Mouse (Mus musculus): ENCODE measurements around the gene Slc2a4. TPM values are rescaled to one million over a fixed set of nuclear protein-coding genes. Genes with fewer than 3 reads are reported as not detected.
"Not testable (repeated sequence)": the region's sequence is repeated elsewhere in the genome, so short reads cannot be mapped to it uniquely, and the experiment has no call there.

The Slc2a4 gene
- polyA plus RNA-seq, 2 experiments from 2014 or later = not detected

DNA sequence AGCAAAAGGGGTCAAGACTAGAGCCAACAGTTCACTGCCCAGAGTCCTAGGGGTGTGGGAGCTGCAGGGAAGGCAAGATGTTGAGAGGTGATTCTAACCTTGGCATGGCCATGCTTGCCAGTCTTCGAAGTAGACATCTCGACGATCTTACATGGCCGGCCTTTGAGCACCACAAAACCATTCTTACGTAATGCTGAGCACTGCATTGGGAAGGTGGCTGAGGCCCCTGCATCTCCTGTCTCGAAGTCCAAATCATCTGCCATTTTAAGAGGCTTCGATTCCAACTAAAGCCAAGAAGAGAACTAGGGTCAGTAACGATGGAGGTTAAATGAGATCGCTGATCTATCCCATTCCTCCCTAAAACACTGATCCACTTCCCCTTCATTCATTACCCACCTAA, 28.9 kb downstream of the Slc2a4 start:
- no peak for ATAC-seq

DNA sequence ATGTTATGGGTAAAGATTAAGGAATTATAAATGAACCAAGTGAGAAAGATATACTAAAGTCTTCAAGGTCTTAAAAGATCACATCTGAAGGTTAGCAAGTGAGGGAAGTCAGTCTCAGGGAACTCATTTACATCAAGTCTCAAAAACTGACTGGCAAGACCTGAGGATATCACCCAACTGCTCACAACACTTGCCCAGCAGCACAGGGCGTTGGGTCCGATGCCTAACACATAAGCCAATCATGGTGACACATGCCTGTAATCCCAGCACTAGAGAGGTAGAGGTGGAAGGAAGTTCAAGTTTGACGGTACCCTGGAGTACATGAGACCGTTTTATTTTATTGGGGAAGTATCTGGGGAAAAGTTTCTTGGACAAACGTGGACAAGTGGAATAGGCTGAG, 29.9 kb downstream of the Slc2a4 start:
- no peak for ATAC-seq

DNA sequence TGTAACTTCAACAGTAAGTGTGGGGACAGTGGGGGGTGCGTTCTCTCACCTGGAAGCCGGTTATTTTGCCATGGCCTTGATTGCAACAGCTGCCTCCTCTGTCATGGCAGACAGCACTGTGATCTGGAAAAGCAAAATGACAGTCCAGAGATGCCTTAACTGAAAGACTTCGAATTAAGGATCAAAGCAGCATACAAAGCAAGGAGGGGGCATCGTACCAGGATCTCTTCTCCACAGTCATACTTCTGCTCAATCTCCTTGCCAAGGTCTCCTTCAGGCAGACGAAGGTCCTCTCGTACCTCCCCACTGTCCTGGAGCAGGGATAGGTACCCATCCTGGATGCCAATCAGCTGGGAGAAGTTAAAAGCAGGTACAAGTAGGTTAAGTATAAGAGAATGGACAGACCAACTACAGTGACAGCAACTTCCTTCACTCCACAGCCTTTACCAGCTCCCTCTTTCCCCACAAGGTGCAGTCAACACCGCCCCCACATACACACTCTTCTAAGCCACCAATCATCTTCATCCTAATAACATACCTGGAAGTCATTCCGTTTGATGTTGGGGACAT, 30.5 kb downstream of the Slc2a4 start:
- ATAC-seq = no peak

DNA sequence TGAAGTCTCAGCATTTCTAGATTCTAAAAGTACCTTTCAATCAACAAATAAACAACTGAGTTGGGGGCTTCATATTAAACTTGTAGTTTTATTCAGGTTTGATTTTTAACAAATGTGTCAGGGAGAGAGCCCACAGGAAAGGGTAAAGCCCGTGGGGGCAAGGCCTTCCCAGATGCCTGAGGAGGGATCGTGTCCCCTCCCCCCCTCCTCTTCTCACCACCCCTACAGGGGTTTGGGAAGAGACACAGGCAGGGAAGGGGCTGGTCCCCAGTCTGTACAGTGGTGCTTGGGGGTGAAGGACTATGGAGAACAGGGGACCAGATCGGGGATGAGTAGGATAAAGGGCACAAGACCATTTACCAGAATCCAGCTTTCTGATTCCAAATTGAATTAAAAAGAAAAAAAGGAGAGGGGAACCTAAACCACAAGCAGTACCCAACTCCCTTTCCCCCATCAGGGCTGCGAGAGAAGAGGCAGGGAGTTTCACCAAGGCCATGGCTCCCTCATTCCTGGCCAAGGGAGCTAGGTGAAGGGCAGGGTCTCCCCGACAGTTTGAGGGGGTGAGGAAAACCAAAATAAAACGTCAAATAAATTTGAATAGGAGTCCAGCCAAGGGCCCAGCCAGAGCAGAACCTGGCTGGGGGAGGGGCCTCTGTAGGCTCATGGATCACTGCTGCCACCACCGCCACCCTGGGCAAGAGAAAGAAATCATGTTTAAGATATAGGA, 31.2 kb downstream of the Slc2a4 start:
- not testable (repeated sequence) for ATAC-seq

DNA sequence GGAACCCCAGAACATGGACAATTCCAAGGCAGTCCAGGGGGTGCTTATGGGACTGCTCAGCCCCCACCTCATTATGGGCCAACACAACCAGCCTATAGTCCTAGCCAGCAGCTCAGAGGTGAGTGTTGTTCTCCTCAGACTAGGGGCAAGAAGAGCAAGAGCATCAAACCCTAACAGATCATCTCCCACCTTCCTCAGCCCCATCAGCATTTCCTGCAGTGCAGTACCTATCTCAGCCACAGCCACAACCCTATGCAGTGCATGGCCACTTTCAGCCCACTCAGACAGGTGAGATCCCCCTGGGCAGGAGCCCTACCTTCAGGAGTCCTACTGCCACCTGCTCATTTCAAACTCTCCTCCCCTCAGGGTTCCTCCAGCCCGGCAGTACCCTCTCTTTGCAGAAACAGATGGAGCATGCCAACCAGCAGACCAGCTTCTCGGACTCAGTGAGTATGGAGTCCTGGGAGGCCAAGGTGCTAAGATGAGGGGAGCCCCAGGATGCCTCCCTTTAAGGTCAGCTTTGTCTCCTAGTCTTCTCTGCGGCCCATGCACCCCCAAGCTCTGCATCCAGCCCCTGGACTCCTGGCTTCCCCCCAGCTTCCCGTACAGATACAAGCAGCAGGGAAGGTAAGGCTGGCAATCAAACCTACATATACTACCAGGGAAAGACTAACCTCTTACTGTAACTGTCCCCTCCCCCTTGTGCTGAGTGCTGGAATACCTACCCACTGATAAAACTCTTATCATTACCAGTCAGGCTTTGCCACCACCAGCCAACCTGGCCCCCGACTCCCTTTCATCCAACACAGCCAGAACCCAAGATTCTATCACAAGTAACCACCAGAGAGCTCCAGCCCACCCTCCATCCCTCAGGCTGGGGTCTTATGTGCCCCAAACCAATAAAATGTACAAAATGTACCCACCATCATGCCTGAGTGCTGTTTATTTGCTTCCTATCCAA, 32.0 kb downstream of the Slc2a4 start:
- no peak for ATAC-seq

DNA sequence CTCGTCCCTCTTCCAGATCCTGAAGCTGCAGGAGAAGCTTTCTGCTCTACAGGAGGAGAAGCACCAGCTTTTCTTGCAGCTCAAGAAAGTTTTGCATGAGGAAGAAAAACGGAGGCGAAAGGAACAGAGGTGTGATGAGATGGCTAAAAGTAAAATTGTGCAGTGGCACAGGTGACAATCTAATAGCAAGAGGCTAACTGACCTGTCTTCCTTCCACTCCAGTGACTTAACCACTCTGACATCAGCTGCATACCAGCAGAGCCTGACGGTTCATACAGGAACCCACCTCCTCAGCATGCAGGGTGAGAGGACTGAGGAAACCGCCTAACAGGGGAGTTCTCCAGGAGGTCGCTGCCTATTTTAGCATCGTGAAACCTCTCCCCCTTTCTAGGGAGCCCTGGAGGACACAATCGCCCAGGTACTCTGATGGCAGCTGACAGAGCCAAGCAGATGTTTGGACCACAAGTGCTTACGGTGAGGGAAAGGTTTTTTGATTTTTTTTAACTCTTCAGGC, 33.0 kb downstream of the Slc2a4 start:
- no peak for ATAC-seq

DNA sequence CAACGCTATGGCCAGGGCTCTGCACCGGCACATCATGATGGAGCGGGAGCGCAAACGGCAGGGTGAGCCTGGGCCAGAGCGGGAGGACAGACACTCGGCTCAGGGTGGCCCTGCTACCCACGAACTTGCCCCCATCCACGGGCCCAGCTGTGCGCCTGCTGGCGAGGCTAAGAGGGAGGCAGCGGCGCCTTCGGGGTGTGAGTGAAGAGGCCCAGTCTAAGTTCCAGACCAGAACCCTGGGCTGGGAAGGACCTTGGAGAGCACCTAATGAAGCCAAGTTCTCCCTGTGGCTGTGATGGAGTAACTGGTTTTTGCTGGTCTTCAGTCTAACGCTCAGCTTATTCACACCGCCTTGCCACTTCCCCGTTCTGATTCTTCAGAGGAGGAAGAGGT, 33.6 kb downstream of the Slc2a4 start:
- ATAC-seq = no peak

DNA sequence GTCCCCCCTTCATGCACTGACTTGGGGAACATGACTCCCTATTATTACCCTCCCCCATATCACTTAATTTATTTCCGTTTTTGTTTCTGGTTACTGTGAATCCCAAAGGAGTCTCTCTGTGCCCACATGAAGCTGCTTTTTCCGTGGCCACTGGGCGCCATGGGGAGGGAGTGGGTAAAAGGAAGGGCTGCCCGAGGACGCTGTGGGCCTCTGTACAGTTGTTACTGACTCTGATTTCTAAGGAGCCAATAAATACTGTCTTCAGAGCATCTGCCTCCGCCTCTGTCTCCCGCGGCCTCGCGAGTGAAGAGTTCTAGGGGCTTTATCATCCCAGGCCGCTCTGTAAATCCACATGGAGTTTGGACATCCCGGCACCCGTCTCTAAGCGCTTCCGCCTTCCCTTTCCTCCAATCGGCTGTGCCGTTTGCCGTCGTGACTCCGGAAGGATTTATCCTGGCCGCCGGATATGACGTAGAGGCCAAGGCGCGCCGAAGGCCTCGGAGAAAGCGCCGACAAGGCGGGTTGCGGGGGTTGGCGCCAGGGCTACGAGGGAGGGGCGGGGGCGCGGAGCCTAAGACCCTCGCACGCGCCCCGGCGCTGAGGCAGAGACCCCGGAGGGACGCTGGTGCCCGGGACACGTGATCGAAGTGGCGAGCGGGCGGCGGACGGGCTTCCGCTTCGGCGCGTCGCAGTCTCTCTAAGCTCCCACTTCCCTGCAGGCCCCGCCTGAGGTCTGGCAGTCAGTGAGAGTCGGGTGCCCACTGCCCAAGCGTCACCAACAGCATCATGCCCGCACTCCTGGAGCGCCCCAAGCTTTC, 34.2 kb downstream of the Slc2a4 start, which contains the start of gene Gps2:
Gene Gps2 (plus strand): TSS at position 335 of the 818 bp plus-strand sequence.
- ATAC-seq = peak; percentile 93

DNA sequence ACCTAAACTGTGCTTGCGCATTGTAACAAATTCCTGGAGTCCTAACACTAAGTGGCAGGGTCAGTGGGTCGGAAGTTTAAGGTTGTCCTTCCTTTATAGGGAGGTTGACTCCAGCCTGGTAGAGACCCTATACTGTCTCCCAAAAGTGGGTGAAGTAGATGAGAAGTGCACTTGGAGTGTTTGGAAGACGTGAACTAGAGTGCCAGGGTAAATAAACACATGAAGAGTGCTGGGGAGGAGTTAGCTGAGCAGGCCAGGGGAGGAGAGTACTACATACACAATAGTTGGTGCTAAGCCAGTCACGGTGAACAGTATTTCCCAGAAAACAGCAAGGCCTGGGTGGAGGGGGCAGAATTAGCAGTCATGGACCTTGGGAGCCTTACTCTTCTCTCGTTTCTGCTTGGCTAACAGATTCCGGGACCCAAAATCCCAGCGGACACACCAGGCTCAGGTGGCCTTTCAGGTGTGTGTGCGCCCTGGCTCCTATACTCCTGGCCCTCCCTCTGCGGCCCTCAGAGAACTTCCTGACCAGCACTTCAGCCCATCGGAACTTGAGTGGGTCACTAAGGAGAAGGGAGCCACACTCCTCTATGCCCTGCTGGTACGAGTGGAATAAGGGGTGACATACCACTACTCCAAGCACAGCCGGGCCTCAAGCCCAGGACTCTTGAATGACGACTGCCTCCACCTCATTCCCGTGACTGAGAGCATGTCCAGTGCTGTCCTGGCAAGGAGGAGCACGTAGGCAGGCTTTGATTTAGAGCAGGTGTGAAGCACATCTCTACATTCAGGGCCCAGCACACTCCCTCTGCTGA, 35.1 kb downstream of the Slc2a4 start:
- no peak for ATAC-seq

DNA sequence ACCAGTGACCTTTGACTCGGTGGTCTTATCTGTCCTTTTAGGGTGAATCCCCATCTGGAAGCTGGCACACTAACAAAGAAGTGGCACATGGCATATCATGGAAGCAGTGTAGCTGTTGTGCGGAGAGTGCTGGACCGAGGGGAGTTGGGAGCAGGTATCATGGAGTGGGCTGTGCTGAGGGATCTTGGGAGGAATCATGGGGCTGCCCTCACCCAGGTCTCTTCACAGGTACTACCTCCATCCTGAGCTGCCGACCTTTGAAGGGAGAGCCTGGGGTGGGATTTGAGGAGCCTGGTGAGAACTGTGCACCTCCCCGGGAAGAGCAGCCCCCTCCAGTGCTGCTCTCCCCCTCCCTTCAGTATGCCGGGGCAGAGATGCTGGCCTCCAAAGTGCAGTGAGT, 36.3 kb downstream of the Slc2a4 start:
- ATAC-seq = no peak

DNA sequence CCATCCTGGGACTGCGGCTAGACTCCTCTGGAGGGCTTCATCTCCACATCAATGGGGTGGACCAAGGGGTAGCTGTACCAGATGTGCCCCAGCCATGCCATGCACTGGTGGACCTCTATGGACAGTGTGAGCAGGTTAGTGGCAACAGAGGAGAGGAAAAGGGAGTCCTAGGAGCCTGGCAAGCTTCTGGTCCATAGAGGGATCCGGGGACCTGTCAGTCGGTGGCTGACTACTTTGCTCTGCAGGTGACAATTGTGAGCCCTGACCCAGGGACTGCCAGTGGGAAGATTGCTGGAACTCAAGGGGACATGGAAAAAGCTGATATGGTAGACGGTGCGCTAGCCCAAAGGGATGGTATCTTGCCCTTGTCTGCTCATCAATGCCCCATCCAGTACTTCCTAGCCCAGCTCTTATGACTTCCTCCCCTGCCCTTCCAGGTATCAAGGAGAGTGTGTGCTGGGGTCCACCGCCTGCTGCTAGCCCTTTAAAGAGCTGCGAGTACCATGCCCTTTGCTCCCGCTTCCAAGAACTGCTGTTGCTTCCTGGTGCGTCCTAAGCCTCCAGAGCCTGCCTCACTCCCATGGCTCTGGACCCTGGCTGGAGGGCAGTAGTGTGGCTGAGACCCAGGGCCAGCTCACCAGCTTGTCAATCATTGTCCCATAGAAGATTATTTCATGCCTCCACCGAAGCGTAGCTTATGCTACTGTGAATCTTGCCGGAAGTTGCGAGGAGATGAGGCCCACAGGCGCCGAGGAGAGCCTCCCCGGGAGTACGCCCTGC, 37.0 kb downstream of the Slc2a4 start:
- ATAC-seq = no peak

DNA sequence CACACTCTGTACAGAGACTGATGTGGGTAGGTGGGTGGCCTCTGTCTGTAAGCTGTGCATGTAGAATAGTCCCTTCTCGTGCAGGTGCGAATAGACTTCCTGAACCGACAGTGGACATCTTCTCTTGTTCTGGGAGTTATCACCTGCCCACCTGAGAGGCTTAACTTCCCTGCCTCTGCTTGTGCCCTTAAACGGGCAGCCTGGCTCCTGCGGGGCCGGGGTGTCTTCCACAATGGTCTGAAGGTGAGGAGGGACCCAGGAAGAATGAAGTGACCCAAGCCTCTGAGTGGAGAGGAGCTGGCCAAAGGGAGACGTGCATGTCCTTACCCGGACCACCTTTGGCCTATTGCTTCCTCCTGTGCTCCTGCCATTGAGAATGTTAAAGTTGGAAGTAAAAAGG, 37.8 kb downstream of the Slc2a4 start:
- no peak for ATAC-seq

DNA sequence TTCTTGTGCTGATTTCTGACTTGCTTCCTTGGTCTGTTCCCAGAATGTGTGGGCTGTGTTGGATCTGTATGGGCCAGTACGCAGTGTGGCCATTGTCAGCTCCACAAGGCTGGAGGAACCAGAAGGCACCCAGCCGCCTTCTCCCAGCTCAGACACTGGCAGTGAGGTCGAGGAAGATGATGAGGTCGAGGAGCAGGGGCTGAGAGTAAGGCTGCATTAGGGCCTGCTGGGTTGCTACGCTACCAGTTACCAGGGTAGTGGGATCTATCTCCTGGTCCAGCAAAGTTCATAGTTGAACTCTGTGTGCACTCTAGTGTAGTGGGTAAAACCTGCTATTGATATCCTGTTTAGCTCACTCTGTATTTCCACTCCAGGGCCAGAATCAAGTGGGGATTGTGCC, 38.8 kb downstream of the Slc2a4 start:
- no peak for ATAC-seq

DNA sequence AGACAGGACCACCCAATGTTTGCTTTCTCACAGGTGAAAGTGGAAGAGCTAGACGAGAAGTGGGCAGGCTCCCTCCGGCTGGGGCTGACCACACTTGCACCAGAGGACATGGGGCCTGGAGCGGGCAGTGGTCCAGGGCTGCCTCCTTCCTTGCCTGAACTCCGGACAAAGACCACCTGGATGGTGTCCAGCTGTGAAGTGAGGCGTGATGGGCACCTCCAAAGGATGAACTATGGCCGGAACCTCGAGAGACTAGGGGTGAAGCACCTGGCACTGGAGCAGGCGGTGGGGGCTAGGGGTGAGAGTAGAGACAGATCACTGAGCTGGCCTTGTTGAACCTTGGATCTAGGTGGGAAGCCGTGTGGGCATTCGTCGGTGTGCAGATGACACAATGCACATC, 39.3 kb downstream of the Slc2a4 start:
- no peak for ATAC-seq

DNA sequence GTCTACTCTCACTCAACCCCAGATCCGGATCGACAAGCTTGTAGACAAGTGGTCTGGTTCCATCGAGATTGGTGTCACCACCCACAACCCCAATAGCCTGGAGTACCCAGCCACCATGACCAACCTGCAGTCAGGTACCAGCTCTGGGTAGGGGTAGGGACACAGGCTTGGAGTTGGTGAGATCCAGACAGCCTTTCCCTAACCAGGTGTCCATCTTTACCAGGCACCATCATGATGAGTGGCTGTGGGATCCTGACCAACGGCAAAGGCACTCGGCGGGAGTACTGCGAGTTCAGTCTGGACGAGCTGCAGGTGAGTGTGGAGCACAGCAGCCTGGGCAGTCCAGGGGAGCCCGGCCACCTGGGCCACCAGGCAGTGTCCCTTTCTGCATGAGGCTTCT, 43.7 kb downstream of the Slc2a4 start:
- no peak for ATAC-seq

DNA sequence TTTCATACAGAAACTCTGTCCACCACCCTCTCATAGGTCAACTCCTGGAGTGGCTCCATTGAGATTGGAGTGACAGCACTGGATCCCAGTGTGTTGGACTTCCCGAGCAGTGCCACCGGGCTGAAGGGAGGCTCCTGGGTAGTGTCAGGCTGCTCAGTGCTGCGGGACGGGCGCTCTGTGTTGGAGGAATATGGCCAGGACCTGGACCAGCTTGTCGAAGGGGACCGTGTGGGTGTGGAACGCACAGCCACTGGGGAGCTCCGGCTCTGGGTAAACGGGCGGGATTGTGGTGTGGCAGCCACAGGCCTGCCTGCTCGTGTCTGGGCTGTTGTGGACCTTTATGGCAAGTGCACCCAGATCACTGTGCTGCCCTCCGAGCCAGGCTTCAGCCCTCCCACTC, 45.0 kb downstream of the Slc2a4 start:
- ATAC-seq = no peak

DNA sequence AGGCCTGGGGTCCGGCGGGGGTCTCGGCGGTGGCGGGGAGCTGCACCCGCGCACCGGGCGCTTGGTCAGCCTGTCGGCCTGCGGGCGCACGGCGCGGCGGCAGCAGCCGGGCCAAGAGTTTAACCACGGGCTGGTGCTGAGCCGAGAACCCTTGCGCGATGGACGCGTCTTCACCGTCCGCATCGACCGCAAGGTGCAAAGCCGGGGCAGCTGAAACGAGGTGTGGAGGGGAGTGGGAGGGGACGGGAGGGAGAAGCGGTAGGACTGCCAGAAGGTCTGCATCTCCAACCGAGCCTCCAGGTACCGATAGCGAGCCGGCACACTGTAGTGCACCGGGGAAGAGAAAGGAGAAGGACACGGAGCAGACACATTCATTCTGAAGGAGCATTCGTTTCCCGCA, 46.0 kb downstream of the Slc2a4 start:
- no peak for ATAC-seq

DNA sequence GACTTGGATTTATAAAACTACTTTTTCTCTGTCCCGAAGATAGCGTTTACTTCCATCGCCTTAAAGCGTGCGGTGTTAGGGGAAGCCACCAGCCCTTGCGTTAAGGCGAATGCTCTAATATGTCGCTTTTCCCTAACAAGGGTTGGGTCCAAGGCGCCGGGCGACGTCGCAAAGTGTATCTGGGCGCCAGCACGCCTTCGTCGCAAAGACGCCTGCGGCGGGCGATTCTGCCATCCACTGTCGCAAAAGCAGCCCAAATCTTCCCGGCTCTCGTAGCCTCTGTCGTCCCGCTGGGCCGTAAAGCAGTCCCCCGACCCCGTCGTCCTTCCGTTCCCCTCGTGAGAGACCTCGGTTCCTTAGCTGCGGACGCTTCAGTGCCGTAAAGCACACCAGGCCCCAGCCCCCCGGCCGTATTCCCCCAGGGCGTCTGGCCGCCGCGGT, 46.6 kb downstream of the Slc2a4 start:
- ATAC-seq = peak; percentile 53

DNA sequence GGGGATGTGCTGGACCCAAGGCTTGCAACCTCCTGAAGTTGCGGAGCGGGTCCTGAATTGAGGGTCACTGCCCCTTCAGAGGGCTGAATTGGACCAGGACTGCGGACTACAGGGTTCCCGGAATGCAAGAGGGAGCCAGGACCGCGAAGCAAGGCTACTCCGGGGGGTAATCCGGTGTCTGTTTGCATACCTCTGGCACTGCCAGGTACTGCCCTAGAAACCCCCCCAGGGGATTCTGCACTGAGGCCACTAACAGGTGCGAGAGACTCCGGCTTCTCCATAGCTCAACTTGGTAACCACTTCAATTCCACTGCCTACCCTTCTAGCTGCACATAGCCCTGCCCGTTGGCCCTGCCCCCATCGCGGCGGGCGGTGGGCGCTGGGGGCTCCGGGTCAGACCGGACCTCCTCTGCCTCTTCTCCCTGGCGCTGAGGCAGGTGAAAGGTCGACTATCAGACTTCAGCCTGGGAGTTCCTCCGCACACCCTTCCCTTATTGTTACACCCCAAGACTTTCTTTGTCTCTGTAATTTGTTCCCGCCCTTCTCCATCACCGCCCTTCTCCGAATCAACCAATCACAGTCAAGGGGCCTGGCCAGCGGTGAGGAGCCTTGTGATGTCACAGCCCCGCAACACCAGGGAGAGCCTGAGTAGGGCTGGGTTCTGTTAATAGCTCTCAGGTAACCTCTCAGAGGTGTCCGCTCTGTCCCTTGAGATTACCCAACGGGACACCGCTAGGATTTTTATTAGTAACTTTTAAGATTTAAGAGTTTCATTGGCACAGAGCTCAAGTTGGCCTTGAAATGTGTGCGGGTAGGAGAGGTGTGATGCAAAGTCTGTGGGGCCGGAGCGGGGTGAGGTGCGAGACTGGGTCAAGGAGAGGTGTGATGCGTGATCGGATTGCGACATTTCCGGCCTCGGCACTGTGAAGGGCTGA, 47.2 kb downstream of the Slc2a4 start, which contains the start of the genes 2810408A11Rik and Neurl4:
Gene 2810408A11Rik (minus strand): TSS at position 517 of the 935 bp plus-strand sequence.
Gene Neurl4 (plus strand): TSS at position 602 of the 935 bp plus-strand sequence.
- ATAC-seq = peak; percentile 95
